Mouse (Mus musculus): ENCODE data around the gene Acvr2b. TPM values are rescaled to one million over a fixed set of nuclear protein-coding genes. Genes with fewer than 3 reads are reported as not detected.

Acvr2b gene
- total RNA-seq (2014; rRNA removed; ENCODE audit: low replicate concordance) (4.3 and 6.6 TPM in 2 replicates), polyA plus RNA-seq (2015; fragmentation: Nextera tagmentation; extraction: Ambion mirVana) (6.6 and 6.8 TPM in 2 replicates)

DNA sequence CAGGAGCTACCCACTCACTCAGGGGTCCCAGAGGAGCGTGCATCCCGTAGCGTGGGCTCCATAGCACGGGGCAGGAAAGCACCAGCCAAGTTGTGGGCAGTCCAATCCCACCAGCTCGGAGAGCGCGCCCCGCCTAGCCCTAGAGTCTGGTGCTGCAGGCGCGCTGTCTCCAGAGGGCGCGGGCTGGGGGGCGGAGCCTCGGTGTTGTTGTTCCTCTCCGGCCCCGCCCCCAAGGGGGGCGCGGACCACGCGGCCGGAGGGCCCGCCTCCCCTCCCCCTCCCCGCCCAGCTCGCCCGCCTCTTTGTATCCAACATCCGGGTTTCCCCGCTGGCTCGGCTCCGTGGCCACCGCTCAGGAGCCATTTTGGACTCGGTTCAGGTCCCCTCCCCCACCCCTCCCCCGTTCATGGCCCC is at the start of gene Acvr2b:
Acvr2b (plus strand) TSS at position 318 of the 414 bp plus-strand sequence.
- peaks cover 9% of the 10 kb centered on the region; the same call in 1 of the 2 replicates for H3K4me1 ChIP-seq (ENCODE audit: control insufficient read depth, insufficient read depth)
- peak within 1 kb of the TSS; percentile 91 for H3K9ac ChIP-seq (replicated peaks; ENCODE audit: low read depth, low read length)
- H3K4me3 ChIP-seq (ENCODE audit: low read depth, low read length) = peak within 1 kb of the TSS; percentile 83
- H3K9me3 ChIP-seq (replicated peaks; ENCODE audit: control insufficient read depth, low read length) = no peaks in the 10 kb centered on the region
- peak within 1 kb of the TSS; percentile 95 for H3K27ac ChIP-seq (ENCODE audit: low read depth)
- TF ChIP-seq CTCF (IDR thresholded peaks at IDR 0.05; ENCODE audit: low read depth) = peak; percentile 54
- no peak for TF ChIP-seq EP300 (IDR thresholded peaks at IDR 0.05; ENCODE audit: low read depth)
- ATAC-seq (ENCODE audit: insufficient read depth, low read depth) (peak; percentile 95), DNase-seq (ENCODE audit: low spot score) (peak; percentile 94)
- no peaks in the 10 kb centered on the region for H3K27me3 ChIP-seq (ENCODE audit: control insufficient read depth, insufficient read depth, low read length)
- 0% methylated on average over 28 of the region's 32 CpGs for WGBS
- H3K4me2 ChIP-seq (ENCODE audit: low read depth, low read length) = peak within 1 kb of the TSS; percentile 97
- H3K36me3 ChIP-seq (replicated peaks; ENCODE audit: control insufficient read depth, insufficient read depth, low read length) = no peaks in the 10 kb centered on the region

DNA sequence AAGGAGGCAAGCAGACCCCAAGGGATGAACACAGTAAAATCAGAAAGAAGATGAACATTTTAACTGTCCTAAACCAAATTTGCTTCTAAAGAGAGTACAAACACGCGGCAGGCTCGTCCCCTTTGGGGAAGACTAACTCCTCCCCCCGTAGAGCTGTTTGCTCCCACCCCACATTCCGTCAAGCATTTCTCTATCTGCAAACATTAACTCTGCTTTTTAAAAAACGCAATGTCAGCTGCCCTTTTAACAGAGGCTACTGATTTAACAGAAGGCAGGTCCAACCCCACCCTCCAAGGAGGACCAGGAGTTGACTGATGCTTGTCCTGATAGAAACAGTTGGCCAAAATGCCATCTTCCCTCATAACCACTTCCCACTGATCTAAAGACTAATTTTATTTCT is 48.0 kb upstream of the Acvr2b start:
- no peaks in the 10 kb centered on the region for H3K27me3 ChIP-seq (ENCODE audit: control insufficient read depth, insufficient read depth, low read length)
- ATAC-seq (ENCODE audit: insufficient read depth, low read depth) = no peak
- no peak for TF ChIP-seq CTCF (IDR thresholded peaks at IDR 0.05; ENCODE audit: low read depth)
- no peak for TF ChIP-seq EP300 (IDR thresholded peaks at IDR 0.05; ENCODE audit: low read depth)
- no peaks in the 10 kb centered on the region for H3K4me1 ChIP-seq (ENCODE audit: control insufficient read depth, insufficient read depth)
- no peak overlapping the region for H3K27ac ChIP-seq (ENCODE audit: low read depth)
- no peak overlapping the region for H3K4me3 ChIP-seq (ENCODE audit: low read depth, low read length)
- H3K36me3 ChIP-seq (replicated peaks; ENCODE audit: control insufficient read depth, insufficient read depth, low read length) = peaks cover 17% of the 10 kb centered on the region
- H3K9me3 ChIP-seq (replicated peaks; ENCODE audit: control insufficient read depth, low read length) = no peaks in the 10 kb centered on the region
- H3K9ac ChIP-seq (replicated peaks; ENCODE audit: low read depth, low read length) = no peak overlapping the region
- H3K4me2 ChIP-seq (ENCODE audit: low read depth, low read length) = no peak overlapping the region
- WGBS = 75% methylated on average over 6 of the region's 6 CpGs
- DNase-seq (ENCODE audit: low spot score) = no peak

DNA sequence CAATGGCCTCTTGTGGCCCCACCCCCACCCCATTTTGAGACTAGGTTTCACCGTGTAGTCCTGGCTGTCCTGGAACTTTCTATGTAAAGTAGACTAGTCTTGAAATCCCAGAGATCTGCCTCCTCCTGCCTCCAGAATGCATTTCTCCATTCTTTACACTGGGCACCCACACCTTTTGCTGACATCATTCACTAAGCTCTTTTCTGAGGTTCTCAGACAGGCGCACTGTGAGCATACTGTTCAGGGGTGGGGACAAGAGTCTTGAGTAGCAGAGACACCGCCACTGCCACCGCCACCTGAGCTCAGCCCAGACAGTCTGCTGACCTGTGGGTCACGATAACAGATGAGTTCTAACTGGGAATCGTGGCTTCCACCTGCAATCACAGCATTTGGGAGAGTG is 46.0 kb upstream of the Acvr2b start:
- TF ChIP-seq EP300 (IDR thresholded peaks at IDR 0.05; ENCODE audit: low read depth) (no peak), CTCF (IDR thresholded peaks at IDR 0.05; ENCODE audit: low read depth) (no peak)
- Histone ChIP-seq H3K27ac (ENCODE audit: low read depth) (no peak overlapping the region), H3K4me1 (ENCODE audit: control insufficient read depth, insufficient read depth) (no peaks in the 10 kb centered on the region), H3K4me3 (ENCODE audit: low read depth, low read length) (no peak overlapping the region), H3K27me3 (ENCODE audit: control insufficient read depth, insufficient read depth, low read length) (no peaks in the 10 kb centered on the region), H3K9ac (replicated peaks; ENCODE audit: low read depth, low read length) (no peak overlapping the region), H3K9me3 (replicated peaks; ENCODE audit: control insufficient read depth, low read length) (no peaks in the 10 kb centered on the region), H3K36me3 (replicated peaks; ENCODE audit: control insufficient read depth, insufficient read depth, low read length) (peaks cover 6% of the 10 kb centered on the region), H3K4me2 (ENCODE audit: low read depth, low read length) (no peak overlapping the region)
- 72% methylated on average over 6 of the region's 6 CpGs for WGBS
- no peak for ATAC-seq (ENCODE audit: insufficient read depth, low read depth)
- DNase-seq (ENCODE audit: low spot score) = no peak

DNA sequence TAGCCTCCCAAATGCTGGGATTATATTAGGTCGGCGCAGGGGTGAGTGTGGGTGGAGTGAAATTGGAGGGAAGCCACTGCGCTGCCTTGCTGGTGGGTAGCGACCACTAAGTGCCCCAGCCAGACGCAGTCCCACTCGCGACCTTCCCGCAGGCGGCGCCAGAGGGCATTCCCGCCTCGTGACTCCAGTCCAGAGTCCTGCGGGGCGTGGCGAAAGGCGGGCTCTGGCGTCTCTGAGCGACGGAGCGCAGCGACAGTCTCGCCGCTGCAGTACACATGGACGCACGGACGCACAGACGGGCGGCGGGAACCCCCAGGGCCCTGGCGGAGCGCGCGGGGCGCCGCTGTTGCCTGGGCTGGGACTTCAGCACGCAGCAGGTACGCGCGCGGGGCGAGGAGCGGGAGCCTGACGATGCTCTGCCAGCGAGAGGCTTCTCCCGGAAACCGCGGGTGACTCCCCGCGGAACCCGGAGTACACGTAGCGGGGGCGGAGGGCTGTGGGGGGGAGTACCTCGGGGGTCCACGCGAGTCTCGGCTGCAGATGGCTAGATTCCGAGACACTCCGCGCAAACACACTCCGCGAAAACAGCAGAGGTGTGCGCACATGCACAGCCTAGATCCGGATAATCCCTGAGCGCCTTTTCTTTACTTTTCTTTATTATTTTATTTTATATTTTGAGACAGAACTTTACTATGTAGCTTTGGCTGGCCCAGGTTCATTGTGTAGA is 44.4 kb upstream of the Acvr2b start, which contains the start of gene Xylb:
Xylb (plus strand) TSS at position 51 of the 727 bp plus-strand sequence.
- H3K4me2 ChIP-seq (ENCODE audit: low read depth, low read length) = peak within 1 kb of the TSS; percentile 82
- no peaks in the 10 kb centered on the region for H3K27me3 ChIP-seq (ENCODE audit: control insufficient read depth, insufficient read depth, low read length)
- peak within 1 kb of the TSS; percentile 54 for H3K4me3 ChIP-seq (ENCODE audit: low read depth, low read length)
- peak; percentile 91 for ATAC-seq (ENCODE audit: insufficient read depth, low read depth)
- no peaks in the 10 kb centered on the region for H3K4me1 ChIP-seq (ENCODE audit: control insufficient read depth, insufficient read depth)
- WGBS = 3% methylated on average over 65 of the region's 65 CpGs
- no peaks in the 10 kb centered on the region for H3K9me3 ChIP-seq (replicated peaks; ENCODE audit: control insufficient read depth, low read length)
- H3K36me3 ChIP-seq (replicated peaks; ENCODE audit: control insufficient read depth, insufficient read depth, low read length) = no peaks in the 10 kb centered on the region
- peak within 1 kb of the TSS; percentile 49; the same call in 1 of the 2 replicates for H3K9ac ChIP-seq (replicated peaks; ENCODE audit: low read depth, low read length)
- DNase-seq (ENCODE audit: low spot score) = peak; percentile 75
- no peak within 1 kb of the TSS for H3K27ac ChIP-seq (ENCODE audit: low read depth)
- TF ChIP-seq EP300 (IDR thresholded peaks at IDR 0.05; ENCODE audit: low read depth) = no peak
- TF ChIP-seq CTCF (IDR thresholded peaks at IDR 0.05; ENCODE audit: low read depth) = peak; percentile 80

DNA sequence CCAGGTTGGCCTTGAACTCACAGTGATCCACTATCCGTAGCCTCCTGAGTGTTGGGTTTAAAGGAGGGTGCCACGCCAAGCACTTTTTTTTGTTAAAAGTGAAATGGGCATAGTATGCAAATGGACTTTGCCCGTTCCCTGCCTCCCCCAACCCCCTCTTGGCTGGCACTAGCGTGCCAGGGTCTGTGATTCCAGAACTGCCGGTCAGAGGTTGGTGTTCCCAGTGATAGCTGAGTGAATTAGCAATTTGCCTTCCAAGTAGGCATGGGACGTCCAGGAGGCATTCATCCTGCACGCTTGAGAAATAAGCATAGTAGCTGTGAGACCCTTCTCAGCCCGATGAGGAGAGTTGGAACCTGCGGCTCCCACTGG is 43.9 kb upstream of the Acvr2b start:
- Histone ChIP-seq H3K27ac (ENCODE audit: low read depth) (no peak overlapping the region), H3K9me3 (replicated peaks; ENCODE audit: control insufficient read depth, low read length) (no peaks in the 10 kb centered on the region), H3K4me3 (ENCODE audit: low read depth, low read length) (peak overlapping the region; percentile 54), H3K36me3 (replicated peaks; ENCODE audit: control insufficient read depth, insufficient read depth, low read length) (no peaks in the 10 kb centered on the region), H3K9ac (replicated peaks; ENCODE audit: low read depth, low read length) (no peak overlapping the region; the same call in 1 of the 2 replicates), H3K27me3 (ENCODE audit: control insufficient read depth, insufficient read depth, low read length) (no peaks in the 10 kb centered on the region), H3K4me2 (ENCODE audit: low read depth, low read length) (peak overlapping the region; percentile 82), H3K4me1 (ENCODE audit: control insufficient read depth, insufficient read depth) (no peaks in the 10 kb centered on the region)
- 0 out of 2 replicates have a peak, but pooled peaks have one; percentile 9 for ATAC-seq (ENCODE audit: insufficient read depth, low read depth)
- TF ChIP-seq EP300 (IDR thresholded peaks at IDR 0.05; ENCODE audit: low read depth) (no peak), CTCF (IDR thresholded peaks at IDR 0.05; ENCODE audit: low read depth) (no peak)
- WGBS = 45% methylated on average over 9 of the region's 9 CpGs
- DNase-seq (ENCODE audit: low spot score) = no peak

All from heart, postnatal 0 days (tissue).